Mouse (Mus musculus) layer of hippocampus, adult 9-11 months (tissue): ENCODE data around the gene Birc5.
"Not testable (repeated sequence)": the region's sequence is repeated elsewhere in the genome, so short reads cannot be mapped to it uniquely, and the experiment has no call there.

Source experiments
- DNase-seq: peaks from one replicate; pipeline ENCODE4 v3.0.0; 2022

Birc5 gene

DNA sequence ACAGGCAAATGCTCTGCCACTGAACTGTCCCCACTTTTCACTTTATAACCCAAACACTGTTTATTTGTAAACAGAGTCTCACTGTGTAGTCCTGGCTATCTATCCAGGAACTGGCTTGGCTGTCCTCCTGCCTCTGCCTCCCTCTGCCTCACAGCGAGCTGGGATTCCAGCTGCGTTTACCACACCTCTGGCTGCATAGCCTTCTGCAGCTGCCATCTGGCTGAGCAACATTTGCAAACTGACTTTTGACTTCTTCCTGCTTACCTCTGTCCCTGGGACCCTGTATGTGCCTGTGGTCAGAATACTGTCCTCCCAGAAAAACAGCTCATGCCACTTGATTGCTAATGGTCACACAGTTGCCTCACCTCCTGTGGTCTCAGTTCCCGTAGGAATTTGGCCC lies 21.7 kb upstream of the Birc5 start:
- DNase-seq = no peak

- DNase-seq = no peak
Observed at GRCm38 (mm10) chr11:117828149-117828887, 20.7 kb upstream of the Birc5 start.

- no peak for DNase-seq
Observed at GRCm38 (mm10) chr11:117828888-117829604, 20.0 kb upstream of the Birc5 start.

DNA sequence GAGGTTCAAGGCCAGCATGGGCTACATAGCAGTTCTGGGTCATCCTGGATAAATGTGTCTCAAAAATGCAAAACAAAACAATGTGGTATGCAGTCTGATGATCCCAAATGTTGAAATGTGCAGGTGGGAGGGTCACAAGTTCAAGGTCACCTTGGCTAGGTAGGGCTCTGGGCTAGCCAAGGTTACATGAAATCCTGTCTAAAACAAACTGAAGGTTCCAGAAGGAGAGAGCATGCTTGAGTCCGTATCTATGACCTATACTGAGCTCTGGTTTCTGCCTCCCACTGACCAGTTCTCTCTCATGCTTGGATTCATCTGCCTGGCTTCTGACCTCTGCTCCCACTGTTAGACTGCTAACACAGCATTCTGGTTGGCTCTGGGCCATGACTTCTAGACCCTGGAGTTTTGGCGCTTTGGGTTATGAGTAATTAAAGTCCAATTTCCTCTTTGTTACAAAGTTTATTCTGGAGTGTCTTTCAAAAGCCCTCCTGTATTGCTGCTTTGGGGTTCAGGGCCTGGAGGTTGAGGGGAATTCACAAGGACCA lies 19.3 kb upstream of the Birc5 start:
- no peak for DNase-seq

DNA sequence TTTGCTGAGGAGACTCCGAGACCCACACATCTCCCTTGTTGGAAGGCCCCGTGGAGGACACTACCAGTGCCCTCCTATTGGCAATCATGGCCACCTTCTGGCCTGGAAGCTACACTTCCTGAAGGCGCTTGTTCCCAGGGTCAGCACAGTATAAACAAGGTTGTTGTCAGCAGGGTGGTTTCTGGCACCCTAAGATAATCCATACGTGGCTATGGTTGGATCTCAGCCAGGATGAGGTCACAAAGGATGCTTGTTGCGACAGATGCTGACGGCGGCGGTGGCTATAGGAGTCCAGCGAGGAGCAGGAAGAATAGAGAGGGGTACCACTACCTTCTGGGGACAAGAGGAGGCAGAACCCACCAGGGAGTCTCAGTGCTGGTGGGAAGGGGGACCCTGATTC lies 18.6 kb upstream of the Birc5 start:
- no peak for DNase-seq

DNA sequence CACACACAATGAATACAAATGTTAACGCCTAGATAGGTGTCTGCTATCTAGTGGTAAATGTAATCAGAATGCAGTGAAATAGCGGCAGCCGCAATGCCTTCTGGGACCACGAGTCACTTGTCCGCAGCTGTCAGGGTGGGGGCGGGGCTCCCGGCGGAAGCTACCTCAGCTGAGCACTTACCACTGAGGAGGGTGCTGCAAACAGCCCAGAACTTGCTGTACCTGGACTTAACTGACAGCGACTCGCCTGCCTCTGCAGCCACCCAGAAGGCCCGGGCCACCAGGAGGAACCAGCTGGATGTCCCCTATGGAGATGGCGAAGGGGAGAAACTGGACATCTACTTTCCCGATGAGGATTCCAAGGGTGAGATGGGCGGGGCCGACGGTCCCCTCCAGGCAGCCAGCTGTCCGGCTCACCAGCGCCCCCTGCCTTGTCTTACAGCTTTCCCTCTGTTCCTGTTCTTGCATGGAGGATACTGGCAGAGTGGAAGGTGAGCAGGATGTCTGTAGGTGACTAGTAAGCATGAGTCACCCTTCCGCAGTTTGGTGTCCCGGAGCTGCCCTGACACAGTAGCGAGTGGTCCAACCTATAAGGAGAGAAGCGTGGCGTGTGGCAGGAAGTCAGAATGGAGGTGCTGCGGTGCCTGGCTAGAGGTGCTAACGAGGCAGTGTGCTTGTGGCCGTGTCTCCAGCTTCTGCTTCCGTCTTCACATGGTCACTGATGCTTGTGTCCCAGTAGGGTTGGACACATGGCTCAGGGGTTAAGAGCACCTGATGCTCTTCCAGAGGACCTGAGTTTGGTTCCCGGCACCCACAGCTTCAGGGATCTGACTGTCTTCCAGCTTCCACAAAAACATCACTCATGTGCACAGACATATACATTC lies 16.7 kb upstream of the Birc5 start:
- peak; percentile 65 for DNase-seq

- DNase-seq = not testable (repeated sequence)
Observed at GRCm38 (mm10) chr11:117833509-117833908, 15.5 kb upstream of the Birc5 start.

- no peak for DNase-seq
Observed at GRCm38 (mm10) chr11:117834086-117834485, 15.0 kb upstream of the Birc5 start.

GRCm38 (mm10) chr11:117836306-117836705 lies 12.7 kb upstream of the Birc5 start:
- peak; percentile 54 for DNase-seq

GRCm38 (mm10) chr11:117838572-117838971 lies 10.5 kb upstream of the Birc5 start:
- DNase-seq = no peak

DNA sequence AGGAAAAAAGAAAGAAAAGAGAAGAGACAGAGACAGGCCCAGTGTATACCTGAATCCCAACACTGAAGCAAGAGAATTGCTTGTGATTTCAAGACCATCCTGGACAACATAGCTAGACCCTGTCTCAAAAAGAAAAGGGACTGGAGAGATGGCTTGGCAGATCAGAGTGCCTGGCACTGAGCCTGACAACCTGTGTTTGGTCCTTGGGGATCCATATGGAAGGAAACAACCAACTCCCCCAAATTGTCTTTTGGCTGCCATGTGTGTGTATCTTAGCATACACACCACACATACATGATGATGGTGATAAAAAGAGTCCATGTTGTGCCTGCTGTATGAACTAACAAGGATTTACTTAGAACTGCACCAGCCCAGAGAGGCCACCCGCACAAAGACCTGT lies 10.0 kb upstream of the Birc5 start:
- DNase-seq = no peak

GRCm38 (mm10) chr11:117840910-117841309 lies 8.1 kb upstream of the Birc5 start:
- DNase-seq = no peak

DNA sequence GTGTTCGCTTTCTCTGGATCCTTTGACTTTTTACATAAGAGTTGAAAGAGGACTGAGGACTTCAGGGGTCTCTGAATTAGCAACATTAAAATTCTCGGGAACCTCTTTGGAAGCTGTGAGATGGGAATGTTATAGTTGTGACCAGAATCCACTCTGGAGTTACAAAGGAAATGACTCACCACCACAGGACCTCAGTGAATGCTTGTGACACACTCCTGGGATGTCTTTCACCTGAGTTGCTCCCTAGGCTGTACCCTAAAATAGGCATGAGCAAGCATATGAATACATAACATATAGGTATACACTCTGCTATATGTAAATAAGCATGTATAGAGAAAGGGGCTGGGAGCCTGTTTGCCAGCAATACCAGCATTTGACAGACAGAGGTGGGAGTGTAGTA lies 5.6 kb upstream of the Birc5 start:
- no peak for DNase-seq

GRCm38 (mm10) chr11:117844997-117845396 lies 4.1 kb upstream of the Birc5 start:
- DNase-seq = no peak

- DNase-seq = no peak
Observed at GRCm38 (mm10) chr11:117845651-117846050, 3.4 kb upstream of the Birc5 start.

- no peak for DNase-seq
Observed at GRCm38 (mm10) chr11:117846640-117847039, 2.4 kb upstream of the Birc5 start.

- DNase-seq = no peak
Observed at GRCm38 (mm10) chr11:117847593-117848215, 1.3 kb upstream of the Birc5 start.

DNA sequence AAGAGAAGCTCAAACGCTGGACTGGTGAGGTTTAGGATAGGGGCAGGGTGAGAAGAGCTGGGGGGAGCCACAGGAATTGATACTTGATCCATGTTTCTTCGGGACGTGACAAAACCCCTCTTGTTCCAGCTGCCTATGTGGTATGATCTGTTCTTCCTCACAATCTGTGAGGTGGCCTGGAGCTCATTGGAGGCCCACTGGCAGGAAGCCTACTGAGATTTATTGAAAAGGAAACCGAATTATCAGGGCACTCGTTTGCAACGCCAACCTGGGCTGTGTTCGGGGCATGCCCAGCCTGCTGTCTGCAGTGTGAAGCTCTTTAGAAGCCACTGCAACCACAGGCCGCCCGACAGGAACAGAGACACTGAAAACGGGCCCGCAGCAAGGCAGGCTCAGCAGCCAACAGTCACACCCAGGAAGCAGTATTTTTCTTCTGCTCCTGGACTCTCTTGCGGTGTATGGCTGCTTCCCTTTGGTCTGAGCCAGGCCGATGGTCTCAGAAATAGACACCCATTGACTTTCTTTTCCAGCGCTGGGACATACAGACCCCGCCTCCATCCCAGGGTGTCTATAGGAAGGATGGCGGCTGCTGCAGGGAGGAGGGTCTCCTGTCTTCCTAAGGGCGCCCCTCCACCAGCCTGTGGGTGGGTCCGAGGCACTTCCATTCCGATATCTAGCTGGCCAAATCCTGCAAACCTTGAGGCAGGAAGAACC lies 623 bp upstream of the Birc5 start:
- no peak for DNase-seq

DNA sequence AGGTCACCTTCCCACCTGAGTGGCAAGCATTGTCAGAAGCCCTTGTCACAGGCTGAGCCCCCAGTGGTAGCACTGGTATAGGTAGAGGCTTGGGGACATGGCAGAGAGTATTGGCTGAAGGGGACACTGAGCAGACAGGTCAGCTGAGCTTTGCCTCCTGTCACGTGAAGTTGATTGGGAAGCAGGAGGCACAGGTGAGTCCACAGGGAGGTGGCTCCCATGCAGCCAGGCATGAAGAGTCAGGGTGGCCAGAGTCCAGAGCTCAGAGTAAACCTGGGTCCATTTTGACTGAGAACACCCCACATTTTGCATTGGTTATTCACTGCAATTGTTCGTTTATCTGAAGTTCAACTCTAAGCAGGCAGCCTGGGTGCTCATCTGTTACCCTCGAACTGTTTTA lies 3.8 kb downstream of the Birc5 start:
- DNase-seq = no peak

GRCm38 (mm10) chr11:117854241-117854640 lies 5.2 kb downstream of the Birc5 start:
- DNase-seq = no peak

GRCm38 (mm10) chr11:117855360-117855759 lies 6.3 kb downstream of the Birc5 start:
- no peak for DNase-seq

DNA sequence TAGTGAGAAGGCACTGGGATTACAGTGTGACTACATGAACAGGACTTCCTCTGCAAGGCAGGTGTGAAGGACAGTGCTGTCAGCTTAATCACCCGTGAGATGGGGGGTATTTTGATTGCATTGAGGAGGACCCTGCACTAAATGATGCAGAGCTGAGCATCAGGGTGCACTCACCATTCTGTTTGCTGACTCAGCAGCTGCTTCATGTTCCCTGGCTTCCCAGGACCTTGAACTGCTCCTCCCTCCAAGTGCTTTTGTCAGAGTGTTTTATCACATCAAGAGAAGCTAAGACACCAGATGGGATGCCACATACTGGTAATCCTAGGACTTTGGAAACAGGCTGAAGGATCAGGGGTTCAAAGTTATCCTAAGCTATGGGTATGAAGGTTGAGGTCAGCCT lies 6.9 kb downstream of the Birc5 start:
- DNase-seq = no peak
